Mouse (Mus musculus) cerebellum, adult 18-20 months (tissue): ENCODE measurements around the gene Kif5a.
"Not testable (repeated sequence)": the region's sequence is repeated elsewhere in the genome, so short reads cannot be mapped to it uniquely, and the experiment has no call there.

Experiments used
- DNase-seq, 2 experiments: peaks; one replicate each; pipeline ENCODE4 v3.0.0; 2021

Kif5a gene

GRCm38 (mm10) chr10:127213704-127214421 lies 49.3 kb downstream of the Kif5a start:
- DNase-seq = no peak

- DNase-seq = peak in 1 of 2 experiments; percentile 64
These were observed 49.9 kb downstream of the Kif5a start for GRCm38 (mm10) chr10:127213272-127213671.

DNA sequence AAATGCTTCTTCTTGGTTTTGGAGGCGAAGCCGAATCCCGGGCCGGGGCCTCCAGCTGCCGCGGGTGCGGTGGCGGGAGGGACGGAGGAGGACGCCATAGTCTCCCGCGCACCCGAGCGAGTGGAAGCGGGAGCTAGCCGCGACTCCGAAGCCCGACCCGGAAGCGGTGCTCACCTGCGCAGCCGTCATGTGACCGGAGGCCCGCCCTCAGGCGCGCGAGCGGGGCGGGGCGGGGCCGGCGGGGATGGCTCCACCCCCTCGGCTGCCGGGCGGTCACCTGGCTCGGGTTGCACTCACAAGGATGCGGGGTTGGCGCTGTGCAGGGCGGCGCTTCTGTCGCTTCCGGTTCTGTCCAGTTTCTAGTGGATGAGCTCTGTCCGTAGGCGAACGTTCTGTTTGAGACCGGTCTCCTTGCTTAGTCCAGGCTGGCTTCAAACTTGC lies 51.7 kb downstream of the Kif5a start, which contains the start of gene Pip4k2c:
Gene Pip4k2c, minus strand, starts transcription at position 172 of the 441 bp plus-strand sequence.
- DNase-seq = peak; percentile 92 to 95

DNA sequence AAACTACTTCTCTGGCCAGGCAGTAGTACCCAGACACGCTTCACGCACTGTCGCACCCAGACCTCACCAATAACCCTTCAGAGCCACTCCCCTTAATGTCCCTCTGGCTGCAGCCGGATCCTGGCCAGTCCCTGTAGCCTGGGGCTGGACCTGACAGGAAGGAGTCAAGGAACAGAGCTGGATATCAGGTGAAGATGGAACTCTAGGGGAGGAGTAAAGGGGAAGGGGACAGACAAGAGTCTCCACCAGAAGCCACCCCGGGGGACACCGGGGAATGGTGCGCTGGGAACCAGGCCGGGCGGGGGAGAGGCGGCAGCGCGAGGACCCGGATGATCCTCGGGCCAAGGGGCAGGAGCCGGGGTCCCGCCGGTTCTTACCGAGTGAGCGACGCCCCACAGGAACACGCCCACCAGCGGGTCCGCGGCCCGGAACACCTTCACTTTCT lies 52.2 kb downstream of the Kif5a start:
- DNase-seq = no peak

GRCm38 (mm10) chr10:127209928-127210570 lies 53.1 kb downstream of the Kif5a start:
- no peak for DNase-seq

GRCm38 (mm10) chr10:127208921-127209320 lies 54.2 kb downstream of the Kif5a start:
- DNase-seq = no peak

GRCm38 (mm10) chr10:127205373-127205772 lies 57.8 kb downstream of the Kif5a start:
- DNase-seq = no peak

GRCm38 (mm10) chr10:127204589-127204988 lies 58.6 kb downstream of the Kif5a start:
- no peak for DNase-seq

DNA sequence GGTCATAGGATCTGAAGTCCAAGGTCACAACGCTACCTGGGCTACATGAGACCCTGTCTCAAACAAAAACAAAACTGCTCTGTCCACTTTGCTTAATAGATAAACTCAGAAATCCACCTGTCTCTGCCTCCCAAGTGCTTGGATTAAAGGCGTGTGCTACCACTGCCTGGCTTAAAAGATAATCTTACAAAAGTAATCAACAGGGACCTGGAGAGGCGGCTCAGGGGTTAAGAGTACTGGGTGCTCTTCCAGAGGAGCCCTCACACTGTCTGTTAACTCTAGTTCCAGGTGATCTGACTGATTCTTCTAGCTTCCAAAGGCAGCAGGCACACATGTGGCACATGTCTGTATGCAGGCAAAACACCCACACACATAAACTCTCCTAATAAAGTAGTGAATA lies 60.0 kb downstream of the Kif5a start:
- no peak for DNase-seq

- DNase-seq = peak in 1 of 2 experiments; percentile 7
These were observed 62.9 kb downstream of the Kif5a start for GRCm38 (mm10) chr10:127200279-127200678.

- peak in 1 of 2 experiments; percentile 4 for DNase-seq
These were observed 63.7 kb downstream of the Kif5a start for GRCm38 (mm10) chr10:127199474-127199873.

GRCm38 (mm10) chr10:127199068-127199467 lies 64.1 kb downstream of the Kif5a start:
- DNase-seq = no peak

DNA sequence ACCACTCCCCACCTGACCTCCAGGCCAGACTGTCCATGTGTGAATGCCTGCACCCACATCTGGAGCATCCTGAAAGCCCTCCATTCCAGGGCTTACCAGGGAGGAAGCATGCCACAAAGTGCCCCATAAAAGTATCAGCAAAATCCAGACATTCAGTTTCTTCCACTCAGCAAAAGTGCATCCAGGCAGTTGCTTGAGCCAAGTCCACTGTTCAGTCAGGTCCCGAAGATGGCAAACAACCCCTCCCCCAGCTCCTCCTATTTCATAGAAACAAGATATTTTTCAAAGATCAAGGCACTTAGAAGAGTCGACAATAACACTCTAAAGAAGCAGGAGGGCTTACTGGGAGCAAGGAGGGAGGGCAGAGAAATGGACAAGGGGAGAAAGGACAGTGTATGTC lies 64.7 kb downstream of the Kif5a start:
- DNase-seq = no peak

GRCm38 (mm10) chr10:127197505-127198110 lies 65.5 kb downstream of the Kif5a start:
- peak in 1 of 2 experiments; percentile 8 for DNase-seq

GRCm38 (mm10) chr10:127197104-127197503 lies 66.0 kb downstream of the Kif5a start:
- peak in 1 of 2 experiments; percentile 14 for DNase-seq

DNA sequence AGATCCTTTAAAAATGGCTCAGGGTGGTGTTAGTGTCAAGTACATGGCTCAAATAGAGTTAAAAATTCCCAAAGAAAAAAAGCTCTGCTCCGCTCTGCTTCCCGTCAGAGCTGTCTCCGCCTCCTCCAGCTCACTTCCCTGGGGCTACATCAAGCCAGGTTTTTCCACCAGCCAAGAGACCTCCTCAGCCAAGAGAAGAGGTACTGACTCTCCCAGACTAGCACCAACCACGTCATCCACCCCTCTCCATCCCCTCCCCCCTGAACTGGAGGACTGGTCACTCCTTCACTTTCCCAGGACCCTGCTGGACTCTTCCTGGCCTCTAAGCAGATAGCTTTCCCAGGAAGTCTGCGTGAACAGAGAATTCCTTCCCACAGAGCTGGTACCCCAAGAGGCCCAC lies 66.8 kb downstream of the Kif5a start:
- peak; percentile 53 to 68 for DNase-seq

GRCm38 (mm10) chr10:127195328-127196129 lies 67.6 kb downstream of the Kif5a start, which contains the start of gene Dtx3:
Gene Dtx3 (minus strand): TSS chr10:127195728.
- DNase-seq = peak; percentile 64 to 68

DNA sequence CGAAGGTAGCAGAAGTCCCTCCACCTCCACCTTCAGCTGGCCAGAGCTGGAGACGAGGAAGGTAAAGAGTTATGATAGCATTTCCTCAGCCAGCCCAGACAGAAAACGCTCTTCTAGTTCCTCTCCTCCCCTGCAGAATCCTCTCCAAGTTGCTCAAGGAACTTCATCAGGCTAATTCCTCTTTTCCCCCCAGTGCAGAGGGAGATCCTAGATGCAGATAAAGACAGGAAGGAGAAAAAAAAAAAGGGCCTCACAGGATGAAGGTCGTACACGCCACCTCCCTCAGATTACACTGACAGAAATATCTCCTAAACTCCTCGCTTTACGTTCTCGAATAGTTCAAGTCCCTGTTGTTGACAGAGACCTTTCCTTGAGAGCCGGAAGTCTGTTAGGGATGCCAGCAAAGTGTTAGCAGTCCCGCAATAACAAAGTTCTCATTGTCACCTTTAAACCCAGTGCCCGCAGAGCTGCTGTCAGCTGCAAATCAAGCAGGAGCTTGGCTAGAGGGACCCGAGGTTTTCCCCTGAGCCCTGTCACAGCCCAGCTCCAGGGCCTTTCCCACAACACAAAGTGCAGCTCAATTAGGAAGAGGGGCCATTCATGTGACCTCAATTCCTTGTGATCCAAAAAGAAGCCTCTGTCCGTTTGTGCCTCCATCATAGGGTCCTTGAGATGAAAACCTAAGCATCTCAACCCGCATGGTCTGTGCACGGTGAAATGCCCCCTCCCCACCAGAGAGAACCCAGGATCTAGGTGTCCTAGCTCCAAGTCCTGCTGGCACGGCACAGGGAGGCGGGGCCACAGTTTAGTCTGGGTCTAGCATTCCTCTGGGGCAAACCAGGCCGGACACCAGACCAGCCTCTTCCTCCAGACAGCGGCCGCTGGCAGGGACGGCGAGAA lies 68.5 kb downstream of the Kif5a start:
- DNase-seq = peak; percentile 76 to 82

- DNase-seq = no peak
These were observed 70.1 kb downstream of the Kif5a start for GRCm38 (mm10) chr10:127193011-127193410.

DNA sequence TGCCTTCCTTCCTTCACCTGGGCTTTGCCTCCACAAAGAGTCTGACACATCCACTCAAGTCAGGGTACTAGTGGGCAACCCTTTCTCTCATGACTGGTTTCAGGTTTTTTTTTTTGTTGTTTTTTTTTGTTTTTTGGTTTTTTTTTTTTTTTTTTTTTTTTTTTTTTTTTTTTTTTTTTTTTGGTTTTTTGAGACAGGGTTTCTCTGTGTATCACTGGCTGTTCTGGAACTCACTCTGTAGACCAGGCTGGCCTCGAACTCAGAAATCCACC lies 71.2 kb downstream of the Kif5a start:
- DNase-seq = not testable (repeated sequence)

DNA sequence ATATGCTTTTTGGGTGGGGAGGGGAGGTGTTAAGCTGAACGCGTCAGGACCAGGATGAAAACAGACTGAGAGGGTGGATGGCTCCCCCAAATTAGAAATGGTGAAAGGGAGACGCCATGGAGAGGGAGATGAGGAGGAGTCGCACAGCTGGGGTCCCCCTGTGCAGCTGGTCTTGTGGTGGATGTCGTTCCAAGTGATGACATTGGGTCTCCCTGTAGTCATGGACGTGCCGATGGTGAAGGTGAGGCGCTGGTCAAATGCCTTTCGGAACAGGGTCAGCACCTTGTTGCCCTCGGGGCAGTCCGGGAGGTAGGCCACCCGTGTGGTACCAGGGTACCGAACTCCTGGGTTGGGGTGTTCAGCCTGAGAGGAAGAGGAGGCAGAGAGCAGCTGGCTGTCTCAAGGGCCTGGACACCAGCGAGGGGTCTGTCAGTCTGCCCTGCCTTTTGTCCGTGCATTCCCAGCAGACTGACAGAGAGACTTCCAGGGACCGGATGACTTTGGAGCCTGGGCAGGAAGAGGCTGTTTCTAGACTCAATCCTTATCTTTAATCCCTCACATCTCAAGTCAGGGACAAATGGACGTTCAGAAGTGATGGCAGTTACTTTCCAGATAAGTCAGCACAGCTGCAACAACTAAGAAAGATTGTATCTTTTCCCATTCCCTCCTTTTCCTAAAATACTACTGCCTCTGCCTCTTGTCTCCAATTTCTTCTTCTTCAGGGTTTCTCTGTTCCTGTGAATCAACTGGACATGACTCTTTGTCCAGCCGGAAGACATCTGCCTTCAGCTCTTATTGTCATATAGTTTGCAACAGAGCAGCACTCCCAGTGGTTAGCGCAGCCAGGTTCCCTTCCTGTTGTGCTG lies 71.7 kb downstream of the Kif5a start:
- DNase-seq = no peak
